Mouse (Mus musculus) C2C12 (cell line): Measurements from ENCODE around the gene Stat5b. TPM values are rescaled to one million over a fixed set of nuclear protein-coding genes. Genes with fewer than 3 reads are reported as not detected.

Experiments used
- H3K27me3 ChIP-seq: one replicate; pipeline ENCODE4 v1.6.1; 2011; ENCODE audit not compliant: control insufficient read depth, insufficient read depth, insufficient read length
- H3K36me3 ChIP-seq: one replicate; pipeline ENCODE4 v1.6.1; 2011; ENCODE audit not compliant: control insufficient read depth, insufficient read depth
- H3K4me3 ChIP-seq: one replicate; pipeline ENCODE4 v1.5.1; 2011; ENCODE audit warnings: mild to moderate bottlenecking, control low read depth; ENCODE audit not compliant: poor library complexity, insufficient read depth, severe bottlenecking
- H3K79me2 ChIP-seq: one replicate; pipeline ENCODE4 v1.6.1; 2011; ENCODE audit not compliant: control insufficient read depth, insufficient read depth
- H3K79me3 ChIP-seq: one replicate; pipeline ENCODE4 v1.6.1; 2011; ENCODE audit warnings: low read depth, control low read depth
- H3ac ChIP-seq: one replicate; pipeline ENCODE3; 2011; ENCODE audit warnings: low read depth; ENCODE audit not compliant: control insufficient read depth, insufficient read length
- CEBPB ChIP-seq: IDR thresholded peaks from one replicate; pipeline ENCODE4 v1.6.1; 2011; ENCODE audit warnings: low read depth, mild to moderate bottlenecking, control low read depth, moderate library complexity
- CTCF ChIP-seq: IDR thresholded peaks from one replicate; pipeline ENCODE4 v1.5.1; 2011; ENCODE audit not compliant: control insufficient read depth, insufficient read depth, insufficient read length
- FOSL1 ChIP-seq: IDR thresholded peaks from one replicate; pipeline ENCODE4 v1.8.0; 2011; ENCODE audit warnings: mild to moderate bottlenecking, low read length; ENCODE audit not compliant: poor library complexity, insufficient read depth, severe bottlenecking
- MAX ChIP-seq: IDR thresholded peaks from one replicate; pipeline ENCODE4 v1.6.1; 2011; ENCODE audit warnings: mild to moderate bottlenecking, control low read depth
- MYOD1 ChIP-seq: IDR thresholded peaks from one replicate; pipeline ENCODE4 v1.6.1; 2011; ENCODE audit warnings: low read depth; ENCODE audit not compliant: control insufficient read depth, insufficient read length
- MYOG ChIP-seq: IDR thresholded peaks from one replicate; pipeline ENCODE4 v1.6.1; 2011; ENCODE audit not compliant: control insufficient read depth, insufficient read length; ENCODE audit errors: extremely low read depth
- USF1 ChIP-seq: IDR thresholded peaks from one replicate; pipeline ENCODE4 v1.6.1; 2011; ENCODE audit warnings: low read depth, mild to moderate bottlenecking, control low read depth, moderate library complexity
- polyA plus RNA-seq: library from polyadenylated mRNA; unstranded; fragments of >200 nt; fragmentation: generic; extraction: Trizol; gene quantifications from one replicate; pipeline ENCODE4 v1.2.1, GENCODE M21; 2012; ENCODE audit warnings: missing spikeins

The Stat5b gene
- polyA plus RNA-seq, 1 experiment = 2.4 TPM

DNA sequence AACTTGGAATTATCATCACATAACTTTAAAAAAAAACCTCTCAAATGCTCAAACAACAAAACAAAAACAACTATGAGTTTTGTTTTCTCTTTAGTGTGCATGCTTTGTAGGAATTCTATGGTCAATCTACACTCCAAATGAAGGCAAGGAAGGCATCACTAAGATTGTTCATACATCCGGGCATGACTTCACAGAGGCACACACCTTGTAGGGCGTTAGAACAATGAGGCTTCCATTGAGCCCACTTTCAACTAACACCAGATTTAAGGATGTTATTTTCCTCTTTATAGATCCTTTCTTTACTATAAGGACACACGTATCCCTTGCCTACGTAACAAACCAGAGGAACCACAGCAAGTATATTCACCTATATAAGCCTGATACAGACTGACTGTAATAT is 3.0 kb downstream of the Stat5b start:
- no peak overlapping the region for H3ac ChIP-seq
- TF ChIP-seq CEBPB (no peak), MAX (no peak), MYOG (no peak)
- no peak overlapping the region for H3K4me3 ChIP-seq
- no peaks in the 10 kb centered on the region for H3K79me3 ChIP-seq
- no peaks in the 10 kb centered on the region for H3K79me2 ChIP-seq
- peaks cover 7% of the 10 kb centered on the region for H3K27me3 ChIP-seq
- no peaks in the 10 kb centered on the region for H3K36me3 ChIP-seq

DNA sequence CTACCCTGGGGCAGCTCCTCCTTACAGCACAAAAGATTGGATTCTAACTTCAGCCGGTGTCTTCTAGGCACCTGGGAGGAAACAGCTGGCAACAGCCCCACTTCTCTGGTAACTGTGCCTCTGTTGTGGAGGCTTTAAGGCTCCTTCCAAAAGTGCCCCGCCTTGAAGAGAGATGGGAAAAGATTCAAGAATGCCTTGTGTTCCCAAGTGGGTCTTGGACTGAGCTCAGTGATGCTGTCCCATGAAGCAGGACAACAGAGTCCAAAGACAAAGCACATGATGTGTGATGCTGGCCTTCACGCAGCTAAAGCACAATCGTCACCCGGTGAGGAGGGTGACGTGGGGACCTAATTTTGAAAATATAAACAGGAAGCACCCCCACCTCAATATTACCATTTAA is 4.7 kb downstream of the Stat5b start:
- Histone ChIP-seq H3K79me2 (no peaks in the 10 kb centered on the region), H3ac (no peak overlapping the region), H3K36me3 (no peaks in the 10 kb centered on the region), H3K79me3 (no peaks in the 10 kb centered on the region), H3K27me3 (peaks cover 7% of the 10 kb centered on the region), H3K4me3 (no peak overlapping the region)
- TF ChIP-seq FOSL1 (no peak), MAX (no peak), CEBPB (no peak), MYOG (no peak), MYOD1 (no peak), USF1 (no peak), CTCF (no peak)

DNA sequence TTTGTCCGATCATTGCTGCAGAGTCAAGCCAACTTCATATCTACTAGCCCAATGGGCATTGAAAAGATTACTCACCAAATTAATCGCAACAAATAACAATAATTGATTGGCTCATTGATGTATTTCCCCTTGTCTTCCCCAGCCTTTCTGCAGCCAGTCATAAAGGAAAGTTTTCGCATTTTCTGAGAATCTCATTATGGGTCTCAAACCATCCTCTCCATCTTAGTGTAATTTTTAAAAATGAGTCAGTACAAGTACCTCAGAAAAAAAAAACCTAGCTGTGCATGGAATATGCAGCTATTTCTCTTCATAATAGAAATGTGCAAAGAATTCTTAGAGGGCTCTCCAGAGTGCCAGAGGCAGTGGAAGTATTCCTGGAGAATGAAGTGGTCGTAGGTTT is 6.4 kb downstream of the Stat5b start:
- no peak for TF ChIP-seq MAX
- TF ChIP-seq CTCF = no peak
- TF ChIP-seq MYOD1 = no peak
- TF ChIP-seq FOSL1 = no peak
- TF ChIP-seq USF1 = no peak
- no peak for TF ChIP-seq MYOG
- no peak for TF ChIP-seq CEBPB
- H3K27me3 ChIP-seq = peaks cover 7% of the 10 kb centered on the region
- H3K79me2 ChIP-seq = no peaks in the 10 kb centered on the region
- no peaks in the 10 kb centered on the region for H3K36me3 ChIP-seq
- no peak overlapping the region for H3K4me3 ChIP-seq
- H3K79me3 ChIP-seq = no peaks in the 10 kb centered on the region
- H3ac ChIP-seq = no peak overlapping the region

DNA sequence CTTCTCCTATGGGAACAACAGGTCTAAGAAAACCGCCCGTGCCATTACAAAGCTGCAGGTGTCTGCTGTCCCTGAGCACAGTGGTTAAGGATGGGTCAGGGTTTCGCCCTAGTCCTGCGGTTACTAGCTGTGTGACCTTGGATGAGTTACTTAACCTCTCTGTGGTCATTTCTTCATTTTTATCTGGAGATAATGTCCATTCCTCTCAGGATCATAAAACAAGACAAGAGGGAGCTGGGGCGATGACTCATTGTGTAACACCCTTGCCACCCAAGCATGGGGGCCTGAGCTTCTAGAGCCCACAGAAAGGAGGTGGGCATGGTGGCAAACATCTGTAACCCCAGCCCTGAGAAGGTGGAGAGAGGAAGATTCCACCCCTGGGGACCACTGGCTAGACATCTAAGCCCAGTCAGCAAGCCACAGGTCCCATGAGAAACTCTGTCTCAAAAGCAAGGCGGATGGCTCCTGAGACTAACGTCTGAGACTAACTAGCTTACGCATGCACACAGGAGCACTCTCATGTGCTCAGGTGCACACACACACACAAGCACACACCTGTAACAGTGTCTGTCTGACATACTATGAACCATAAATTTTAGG is 7.4 kb downstream of the Stat5b start:
- no peak overlapping the region for H3ac ChIP-seq
- no peaks in the 10 kb centered on the region for H3K79me2 ChIP-seq
- H3K27me3 ChIP-seq = peaks cover 7% of the 10 kb centered on the region
- TF ChIP-seq FOSL1 (peak; percentile 41), MYOD1 (no peak)
- no peaks in the 10 kb centered on the region for H3K36me3 ChIP-seq
- H3K4me3 ChIP-seq = no peak overlapping the region
- no peaks in the 10 kb centered on the region for H3K79me3 ChIP-seq

DNA sequence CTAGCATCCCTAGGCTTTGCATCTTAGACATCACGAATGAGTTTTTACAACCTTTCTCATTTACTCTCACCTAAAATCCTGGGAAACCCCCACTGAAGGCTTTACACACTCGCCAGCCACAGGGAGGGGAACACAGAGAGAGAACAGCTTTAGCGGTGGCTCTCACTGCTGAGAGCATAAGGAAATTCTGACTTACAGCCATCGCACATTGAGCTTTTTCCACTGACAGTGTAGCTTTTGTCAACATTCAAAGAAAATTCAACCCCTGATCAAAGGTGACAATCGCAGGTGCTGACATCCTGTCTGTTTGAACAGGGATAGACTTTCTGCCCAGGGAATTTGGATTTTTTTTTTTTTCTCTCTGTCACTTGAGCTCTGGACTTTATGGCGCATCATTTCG is 8.5 kb downstream of the Stat5b start:
- Histone ChIP-seq H3K27me3 (peaks cover 7% of the 10 kb centered on the region), H3K79me2 (no peaks in the 10 kb centered on the region), H3K79me3 (no peaks in the 10 kb centered on the region), H3K4me3 (no peak overlapping the region), H3ac (no peak overlapping the region), H3K36me3 (no peaks in the 10 kb centered on the region)
- TF ChIP-seq MAX (no peak), CEBPB (no peak), CTCF (no peak)

DNA sequence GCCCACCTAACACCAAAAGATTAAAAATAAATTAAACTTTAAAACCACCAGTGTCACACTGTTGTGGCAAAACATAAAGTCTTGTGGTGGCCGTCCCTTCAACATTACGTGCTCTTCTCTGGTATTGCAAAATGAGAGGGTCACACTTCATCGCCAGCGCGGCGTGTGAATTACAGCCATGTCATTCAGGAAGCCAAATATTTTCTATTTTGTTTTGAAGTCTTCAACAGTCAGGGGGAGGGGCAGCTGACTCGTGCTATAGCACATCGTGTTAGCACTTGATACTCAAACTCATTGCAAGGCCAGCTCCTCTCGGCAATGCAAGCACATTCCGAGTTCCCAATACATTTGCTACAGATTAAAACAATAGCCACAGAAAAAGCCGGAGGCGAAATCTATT is 9.7 kb downstream of the Stat5b start:
- TF ChIP-seq MYOG = no peak

DNA sequence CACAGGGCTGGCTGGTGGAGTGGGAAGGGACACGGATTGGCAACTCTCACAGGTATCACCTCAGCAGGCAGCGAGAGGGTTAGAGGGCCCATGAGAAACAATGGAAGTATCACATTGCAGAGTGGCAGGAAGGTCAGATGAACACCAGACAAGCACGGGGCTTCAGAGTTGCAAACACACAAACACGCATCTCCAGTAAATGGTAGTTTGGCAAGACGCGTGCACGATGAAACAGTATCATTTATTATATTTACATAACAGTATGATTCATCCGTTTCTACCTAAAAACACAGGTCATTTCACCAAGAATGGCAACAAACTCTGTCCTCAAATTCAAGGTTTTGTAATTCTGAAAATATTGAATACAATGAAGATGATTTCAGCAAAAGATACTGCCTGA is 11.0 kb downstream of the Stat5b start:
- H3K27me3 ChIP-seq = no peaks in the 10 kb centered on the region
- H3K36me3 ChIP-seq = no peaks in the 10 kb centered on the region
- TF ChIP-seq CEBPB (no peak), MYOG (no peak), CTCF (no peak), MYOD1 (no peak), USF1 (no peak), FOSL1 (no peak), MAX (no peak)
- no peak overlapping the region for H3K4me3 ChIP-seq
- H3K79me2 ChIP-seq = no peaks in the 10 kb centered on the region
- no peak overlapping the region for H3ac ChIP-seq
- H3K79me3 ChIP-seq = no peaks in the 10 kb centered on the region

More for the DNA sequence above, 9.7 kb downstream of the Stat5b start:
- no peak overlapping the region for H3ac ChIP-seq
- no peaks in the 10 kb centered on the region for H3K79me2 ChIP-seq
- no peaks in the 10 kb centered on the region for H3K79me3 ChIP-seq
- no peaks in the 10 kb centered on the region for H3K36me3 ChIP-seq
- no peak overlapping the region for H3K4me3 ChIP-seq
- peaks cover 5% of the 10 kb centered on the region for H3K27me3 ChIP-seq
